Mouse (Mus musculus) liver, embryonic 14.5 days (tissue): Measurements from ENCODE around the gene Nt5dc1. TPM values are rescaled to one million over a fixed set of nuclear protein-coding genes. Genes with fewer than 3 reads are reported as not detected.

ENCODE experiments used
- ATAC-seq: fragments of 200-750 bp; cut with Nextera tagmentation; 2 replicates; pipeline ENCODE4 v1.8.0; 2017; ENCODE audit warnings: moderate number of reproducible peaks, mild to moderate bottlenecking, moderate library complexity; ENCODE audit not compliant: insufficient read depth
- DNase-seq, 3 experiments: peaks; one replicate each; pipeline ENCODE4 v3.0.0-alpha.2; 2012 to 2013; ENCODE audit warnings: low read depth in 3 of 3, low spot score in 3 of 3
- H3K27ac ChIP-seq: fragments of 300-500 bp; sonication (generic); 2 replicates; pipeline ENCODE4 v1.5.1; 2014; ENCODE audit warnings: moderate library complexity, mild to moderate bottlenecking, control low read depth, inconsistent platforms
- H3K27me3 ChIP-seq: fragments of 300-500 bp; sonication (generic); 2 replicates; pipeline ENCODE4 v1.6.1; 2014; ENCODE audit warnings: mild to moderate bottlenecking, low read length, moderate library complexity; ENCODE audit not compliant: control insufficient read depth, insufficient read depth
- H3K36me3 ChIP-seq: fragments of 300-500 bp; sonication (generic); replicated peaks from 2 replicates; pipeline ENCODE4 v1.6.1; 2014; ENCODE audit warnings: low read depth; ENCODE audit not compliant: control insufficient read depth, insufficient read depth
- H3K4me1 ChIP-seq, 2 experiments: fragments of 200-500 bp in 1 of 2; fragments of 300-500 bp in 1 of 2; sonication (generic) in 1 of 2; replicated peaks; 2 replicates each; pipeline ENCODE4 v1.6.1; 2012 to 2014; ENCODE audit warnings: antibody characterized with exemption in 1 of 2, inconsistent platforms in 1 of 2, low read length in 1 of 2; ENCODE audit not compliant: control insufficient read depth in 2 of 2, insufficient read depth in 2 of 2
- H3K4me2 ChIP-seq: fragments of 300-500 bp; sonication (generic); 2 replicates; pipeline ENCODE4 v1.6.1; 2014; ENCODE audit warnings: low read depth, mild to moderate bottlenecking, control low read depth, moderate library complexity
- H3K4me3 ChIP-seq, 2 experiments: fragments of 200-500 bp in 1 of 2; fragments of 300-500 bp in 1 of 2; sonication (generic) in 1 of 2; 2 replicates each; pipeline ENCODE4 v1.5.1; 2012 to 2014; ENCODE audit warnings: low read depth in 2 of 2, low read length in 2 of 2, mild to moderate bottlenecking in 2 of 2, control low read depth in 1 of 2, inconsistent platforms in 1 of 2, moderate library complexity in 1 of 2; ENCODE audit not compliant: insufficient read depth in 1 of 2
- H3K9ac ChIP-seq: fragments of 300-500 bp; sonication (generic); replicated peaks from 2 replicates; pipeline ENCODE4 v1.6.1; 2014; ENCODE audit warnings: mild to moderate bottlenecking, control low read depth, moderate library complexity
- H3K9me3 ChIP-seq: fragments of 300-500 bp; sonication (generic); 2 replicates; pipeline ENCODE4 v1.6.1; 2016; ENCODE audit warnings: low read length, mixed read lengths; ENCODE audit not compliant: control insufficient read depth
- CTCF ChIP-seq: IDR thresholded peaks from 2 replicates; pipeline ENCODE4 v1.5.1; 2016; ENCODE audit warnings: antibody characterized with exemption, low read depth, control low read depth
- EP300 ChIP-seq: IDR thresholded peaks from 2 replicates; pipeline ENCODE4 v1.6.1; 2016; ENCODE audit warnings: antibody characterized with exemption, low read depth
- WGBS: fragments of 180-500 bp; shearing (Covaris S2); extraction: QIAGEN DNeasy Blood & Tissue Kit; methylation state at CpG from one replicate; pipeline ENCODE4 v1.1.7; 2014; ENCODE audit not compliant: insufficient replicate concordance; 5-methylcytosine and 5-hydroxymethylcytosine counted together
- polyA plus RNA-seq, 2 experiments: library from polyadenylated mRNA; depleted of rRNA in 1 of 2; stranded (reverse) in 1 of 2; unstranded in 1 of 2; fragments of >200 nt; fragmentation: Nextera tagmentation in 1 of 2; extraction: Ambion mirVana in 1 of 2; gene quantifications; 2 replicates each; pipeline versions ENCODE4 v1.2.1 to v1.2.3; 2012 to 2014

Nt5dc1 gene
- polyA plus RNA-seq, 2 experiments = 3.2 to 9.7 TPM

DNA sequence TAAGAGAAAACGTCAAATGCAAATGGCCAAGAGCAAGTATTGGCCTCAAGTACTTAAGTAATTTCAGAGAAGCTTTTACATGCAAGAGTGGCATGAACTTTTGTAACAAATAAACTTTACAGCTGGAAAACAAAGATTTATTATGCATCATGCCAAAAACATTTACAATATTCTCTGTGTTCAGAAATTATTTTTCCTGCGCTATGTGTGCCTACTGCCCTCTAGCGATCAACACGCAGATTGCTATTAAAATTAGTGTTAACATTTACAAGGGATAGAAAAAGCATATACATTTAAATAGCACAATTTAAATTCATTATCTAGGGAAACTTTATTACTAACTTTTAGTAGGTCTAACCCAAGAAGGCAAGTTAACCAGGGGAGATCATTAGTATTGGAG is 91.7 kb downstream of the Nt5dc1 start:
- Histone ChIP-seq H3K4me2 (no peak overlapping the region), H3K4me3 (no peak overlapping the region), H3K9me3 (no peaks in the 10 kb centered on the region), H3K9ac (no peak overlapping the region), H3K27ac (no peak overlapping the region), H3K27me3 (no peaks in the 10 kb centered on the region), H3K4me1 (no peaks in the 10 kb centered on the region), H3K36me3 (no peaks in the 10 kb centered on the region)
- TF ChIP-seq EP300 (no peak), CTCF (peak; percentile 66)
- ATAC-seq (no peak), DNase-seq (peak in 1 of 3 experiments; percentile 4)
- WGBS = 23% methylated on average over 4 of the region's 4 CpGs

DNA sequence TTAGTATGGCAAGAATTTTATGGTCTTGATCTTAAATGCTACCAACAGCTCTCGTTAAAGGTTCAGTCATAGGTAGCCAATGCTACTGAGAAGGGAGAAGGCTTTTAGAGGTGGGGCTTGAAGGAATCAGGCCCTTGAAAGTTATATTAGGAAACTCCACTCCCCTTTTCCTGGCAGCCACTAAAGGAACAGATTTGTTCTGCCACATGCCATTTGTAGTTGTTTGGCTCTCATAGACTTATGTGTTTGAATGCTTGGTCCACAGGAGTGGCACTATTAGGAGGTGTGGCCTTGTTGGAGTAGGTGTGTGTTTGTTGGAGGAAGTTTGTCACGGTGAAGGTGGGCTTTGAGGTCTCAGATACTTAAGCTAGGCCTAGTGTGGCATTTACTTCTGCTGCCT is 97.5 kb downstream of the Nt5dc1 start:
- Histone ChIP-seq H3K9ac (no peak overlapping the region), H3K4me3 (no peak overlapping the region), H3K27ac (no peak overlapping the region), H3K9me3 (no peaks in the 10 kb centered on the region), H3K27me3 (no peaks in the 10 kb centered on the region), H3K36me3 (no peaks in the 10 kb centered on the region), H3K4me2 (no peak overlapping the region), H3K4me1 (peaks cover 0 to 4% of the 10 kb centered on the region in 2 experiments; a peak in 1 of 4 replicates)
- DNase-seq (no peak), ATAC-seq (no peak)
- TF ChIP-seq EP300 = no peak
- TF ChIP-seq CTCF = no peak
- WGBS = 74% methylated on average over 2 of the region's 2 CpGs

DNA sequence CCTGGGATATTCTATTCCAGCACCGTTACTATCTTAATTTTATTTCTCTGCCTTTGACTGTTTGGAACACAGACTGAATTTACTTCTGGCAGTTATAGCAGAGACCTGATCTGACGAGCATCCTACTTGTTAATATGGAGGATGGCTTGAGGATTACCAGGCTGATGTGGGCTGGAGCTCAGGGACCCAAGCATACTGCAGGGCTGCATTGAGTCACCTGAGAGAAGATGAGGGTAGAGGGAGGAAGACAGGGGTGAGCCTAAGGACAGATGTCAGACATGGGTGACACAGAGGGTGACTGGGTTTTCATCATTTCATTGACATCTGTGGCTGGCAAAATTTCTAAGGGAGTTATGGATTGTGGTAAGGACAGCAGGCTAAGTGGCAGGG is 101.1 kb downstream of the Nt5dc1 start:
- no peak overlapping the region for H3K9ac ChIP-seq
- no peaks in the 10 kb centered on the region for H3K27me3 ChIP-seq
- no peak overlapping the region for H3K4me3 ChIP-seq
- no peaks in the 10 kb centered on the region for H3K9me3 ChIP-seq
- TF ChIP-seq EP300 (no peak), CTCF (no peak)
- 57% methylated on average over 2 of the region's 2 CpGs for WGBS
- peaks cover 0 to 4% of the 10 kb centered on the region in 2 experiments; a peak in 1 of 4 replicates for H3K4me1 ChIP-seq
- no peaks in the 10 kb centered on the region for H3K36me3 ChIP-seq
- H3K27ac ChIP-seq = no peak overlapping the region
- ATAC-seq = no peak
- no peak overlapping the region for H3K4me2 ChIP-seq
- no peak for DNase-seq

DNA sequence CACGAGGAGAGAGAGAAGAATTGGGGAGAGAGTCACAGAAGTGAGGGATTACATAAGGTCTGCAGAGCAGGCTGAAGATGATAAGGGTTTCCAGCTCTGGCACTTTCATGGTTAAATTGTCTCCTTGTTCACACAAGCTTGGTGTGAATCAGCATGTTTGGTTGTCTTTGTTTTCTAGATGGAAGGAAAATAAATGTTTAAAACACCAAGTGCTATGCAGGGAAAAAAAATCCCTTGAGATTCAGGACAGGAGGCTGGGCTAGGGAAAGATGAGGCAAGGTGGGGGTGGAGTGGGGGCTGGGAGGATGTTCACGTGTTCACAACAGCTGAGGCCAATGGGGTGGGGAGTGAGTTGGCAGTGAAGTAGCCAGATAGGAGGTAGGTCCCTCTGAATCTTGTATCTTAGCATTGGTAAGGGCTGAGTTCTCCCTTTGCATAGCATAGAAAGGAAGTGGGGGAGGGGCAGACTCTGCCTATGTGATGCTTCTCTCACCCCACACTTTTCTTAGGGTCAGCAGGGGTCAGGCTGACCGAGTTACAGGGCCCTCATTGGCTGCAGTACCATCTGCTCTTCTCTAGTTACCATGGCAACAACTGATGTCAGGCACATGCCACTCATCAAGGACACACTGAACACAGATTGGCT is 101.7 kb downstream of the Nt5dc1 start:
- ATAC-seq (peak; percentile 37; the same call in 1 of the 2 replicates), DNase-seq (no peak)
- no peaks in the 10 kb centered on the region for H3K36me3 ChIP-seq
- peaks cover 0 to 4% of the 10 kb centered on the region in 2 experiments; a peak in 1 of 4 replicates for H3K4me1 ChIP-seq
- no peaks in the 10 kb centered on the region for H3K9me3 ChIP-seq
- TF ChIP-seq EP300 = no peak
- no peak for TF ChIP-seq CTCF
- no peak overlapping the region for H3K4me2 ChIP-seq
- H3K27ac ChIP-seq = no peak overlapping the region
- no peaks in the 10 kb centered on the region for H3K27me3 ChIP-seq
- 21% methylated on average over 3 of the region's 3 CpGs for WGBS
- no peak overlapping the region for H3K9ac ChIP-seq
- no peak overlapping the region for H3K4me3 ChIP-seq

DNA sequence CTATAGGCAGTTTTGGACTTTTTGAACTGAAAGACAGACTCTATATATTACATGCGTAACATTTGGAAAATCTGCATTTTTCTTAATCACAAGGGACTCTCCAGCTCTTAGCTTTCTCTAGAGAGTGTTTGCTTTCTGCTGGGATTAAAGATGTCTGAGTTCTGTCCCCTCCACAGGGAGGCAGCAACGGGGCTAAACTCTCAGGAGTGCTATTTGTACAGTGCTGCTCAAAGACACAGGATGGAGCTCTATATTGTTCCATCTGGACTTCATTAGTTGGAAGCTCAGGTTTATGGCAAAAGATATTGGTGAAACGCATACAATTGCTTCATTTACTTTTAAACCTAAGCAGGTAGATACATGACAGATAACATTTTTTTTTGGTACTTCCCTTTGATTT is 105.8 kb downstream of the Nt5dc1 start:
- Histone ChIP-seq H3K4me3 (no peak overlapping the region), H3K9me3 (no peaks in the 10 kb centered on the region), H3K27me3 (no peaks in the 10 kb centered on the region), H3K36me3 (no peaks in the 10 kb centered on the region), H3K27ac (no peak overlapping the region), H3K4me1 (peaks cover 0 to 4% of the 10 kb centered on the region in 2 experiments; a peak in 1 of 4 replicates), H3K4me2 (no peak overlapping the region), H3K9ac (no peak overlapping the region)
- DNase-seq (no peak), ATAC-seq (no peak)
- 67% methylated on average over 3 of the region's 3 CpGs for WGBS
- TF ChIP-seq CTCF (no peak), EP300 (no peak)
